Mouse (Mus musculus) retina, adult 2 months (tissue): ENCODE measurements at regions not wholly inside any gene's neighbourhood (a gene's known extent, or its start where the extent isn't known, plus 50 kb on each side); places are given as distances from the start of the nearest gene placed in this dataset.
A peak's percentile ranks its signal among the peaks of the same experiment; 100 is the strongest.

Experiments
- DNase-seq: peaks from one replicate; pipeline ENCODE4 v3.0.0-alpha.2; 2012; ENCODE audit warnings: low read depth, low spot score

- DNase-seq: no peak
These were observed 359.3 kb upstream of the Olfr161 start for GRCm38 (mm10) chr16:3231566-3231965.

- DNase-seq: no peak
These were observed 358.2 kb upstream of the Olfr161 start for GRCm38 (mm10) chr16:3232610-3233009.

GRCm38 (mm10) chr16:3234063-3234462 is 356.8 kb upstream of the Olfr161 start:
- no peak for DNase-seq

GRCm38 (mm10) chr16:3240982-3241719 is 349.7 kb upstream of the Olfr161 start:
- no peak for DNase-seq

GRCm38 (mm10) chr16:3241939-3242338 is 348.9 kb upstream of the Olfr161 start:
- DNase-seq: peak; percentile 16

GRCm38 (mm10) chr16:3246422-3246821 is 344.4 kb upstream of the Olfr161 start:
- DNase-seq: no peak

- DNase-seq: no peak
These were observed 343.7 kb upstream of the Olfr161 start for GRCm38 (mm10) chr16:3247006-3247754.

- no peak for DNase-seq
These were observed 343.1 kb upstream of the Olfr161 start for GRCm38 (mm10) chr16:3247755-3248110.

GRCm38 (mm10) chr16:3253885-3254284 is 337.0 kb upstream of the Olfr161 start:
- DNase-seq: no peak

GRCm38 (mm10) chr16:3256051-3256450 is 334.8 kb upstream of the Olfr161 start:
- DNase-seq: no peak

- no peak for DNase-seq
These were observed 325.5 kb upstream of the Olfr161 start for GRCm38 (mm10) chr16:3265351-3265750.

GRCm38 (mm10) chr16:3271819-3272490 is 318.9 kb upstream of the Olfr161 start:
- no peak for DNase-seq

GRCm38 (mm10) chr16:3273427-3273826 is 317.4 kb upstream of the Olfr161 start:
- no peak for DNase-seq
